Mouse (Mus musculus) layer of hippocampus, adult 9-11 months (tissue): Measurements from ENCODE around the gene Tut7.
A peak's percentile ranks its signal among the peaks of the same experiment; 100 is the strongest.
"Not testable (repeated sequence)": the region's sequence is repeated elsewhere in the genome, so short reads cannot be mapped to it uniquely, and the experiment has no call there.

Experiments
- DNase-seq: peaks from one replicate; pipeline ENCODE4 v3.0.0; 2022

Tut7 gene

DNA sequence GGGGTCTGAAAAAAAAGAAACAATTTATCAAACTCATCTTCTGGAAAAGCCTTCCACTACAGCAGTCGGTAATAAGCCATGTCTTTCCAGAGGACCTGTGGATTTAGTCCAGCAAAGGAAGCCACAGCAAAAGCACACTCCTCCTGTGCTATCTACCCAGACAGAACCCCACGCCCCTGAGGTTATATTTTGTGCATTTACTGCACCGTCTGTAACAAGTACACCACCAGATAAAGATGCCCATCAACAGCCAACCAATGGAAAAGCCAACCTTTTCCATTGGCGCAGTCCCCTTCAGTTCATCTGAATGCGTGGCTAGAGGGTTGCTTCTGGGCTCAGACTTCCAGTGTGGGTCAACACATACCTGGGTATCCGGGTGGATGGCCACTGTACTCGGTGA, 60.2 kb downstream of the Tut7 start:
- no peak for DNase-seq

GRCm38 (mm10) chr13:59756906-59757305, 66.0 kb downstream of the Tut7 start:
- no peak for DNase-seq

- DNase-seq: no peak
Observed at GRCm38 (mm10) chr13:59750310-59750709, 72.6 kb downstream of the Tut7 start.

DNA sequence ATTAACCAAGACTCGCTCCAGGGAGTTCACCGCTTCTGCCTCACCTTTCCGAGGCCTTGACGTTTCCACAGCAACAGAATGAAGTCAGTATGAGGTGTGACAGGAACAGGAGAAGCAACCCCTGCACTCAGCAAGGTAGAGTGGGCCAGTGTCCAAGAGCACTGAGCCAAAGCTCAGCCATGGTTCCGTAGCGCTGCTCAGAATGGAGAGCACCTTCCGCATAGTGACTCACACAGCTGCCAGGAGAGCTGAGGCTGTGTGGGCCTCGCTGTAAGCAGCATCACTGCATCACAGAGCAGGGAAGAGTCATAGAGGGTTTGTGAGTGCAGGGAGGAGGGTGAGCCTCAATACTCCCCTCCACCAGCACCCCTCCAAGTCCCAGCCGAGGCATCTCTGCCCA, 76.2 kb downstream of the Tut7 start, which contains the start of gene 1700014D04Rik:
TSS of gene 1700014D04Rik (minus strand) at position 42 of the 400 bp plus-strand sequence.
- peak; percentile 42 for DNase-seq

GRCm38 (mm10) chr13:59746164-59746563, 76.8 kb downstream of the Tut7 start:
- no peak for DNase-seq

DNA sequence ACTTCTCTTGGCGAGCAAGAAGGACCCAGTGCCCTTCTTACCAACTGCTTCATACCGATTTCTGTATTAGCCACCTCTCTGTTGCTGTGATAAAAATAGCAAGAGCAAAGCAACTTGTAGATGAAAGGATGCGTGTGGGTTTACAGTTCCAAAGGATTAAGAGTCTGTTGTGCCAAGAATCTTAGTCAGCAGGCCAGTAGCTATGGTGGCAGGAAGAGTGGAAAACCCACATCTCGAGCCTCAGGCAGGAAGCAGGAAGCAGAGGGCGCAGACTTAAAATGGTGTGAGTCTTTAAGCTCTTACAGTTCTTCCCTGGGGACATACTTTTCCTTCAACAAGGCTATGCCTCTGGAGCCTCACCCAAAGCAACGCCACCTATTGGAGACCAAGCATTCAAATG, 77.5 kb downstream of the Tut7 start:
- DNase-seq: no peak

- DNase-seq: no peak
Observed at GRCm38 (mm10) chr13:59741697-59742096, 81.2 kb downstream of the Tut7 start.

DNA sequence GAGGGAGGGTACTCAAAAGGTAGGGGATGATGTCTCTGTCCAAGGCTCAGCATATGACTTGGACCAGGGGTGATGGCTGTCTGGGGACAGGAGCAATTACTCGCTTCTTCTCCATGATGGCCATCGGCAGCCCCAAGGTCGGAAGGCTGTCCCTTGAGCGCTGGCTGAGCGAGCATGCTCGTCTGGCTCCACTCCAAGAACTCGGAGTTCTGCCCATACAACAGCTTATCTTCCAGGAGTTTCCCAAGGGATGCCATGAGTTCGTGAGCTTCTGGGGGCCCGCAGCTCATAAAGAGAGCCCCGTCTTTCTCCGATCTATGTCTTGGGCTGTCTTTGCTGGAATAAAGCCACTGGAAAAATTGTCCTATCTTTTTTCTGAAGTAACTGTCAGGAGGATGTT, 81.9 kb downstream of the Tut7 start:
- DNase-seq: no peak

GRCm38 (mm10) chr13:59739397-59739796, 83.5 kb downstream of the Tut7 start:
- DNase-seq: no peak

DNA sequence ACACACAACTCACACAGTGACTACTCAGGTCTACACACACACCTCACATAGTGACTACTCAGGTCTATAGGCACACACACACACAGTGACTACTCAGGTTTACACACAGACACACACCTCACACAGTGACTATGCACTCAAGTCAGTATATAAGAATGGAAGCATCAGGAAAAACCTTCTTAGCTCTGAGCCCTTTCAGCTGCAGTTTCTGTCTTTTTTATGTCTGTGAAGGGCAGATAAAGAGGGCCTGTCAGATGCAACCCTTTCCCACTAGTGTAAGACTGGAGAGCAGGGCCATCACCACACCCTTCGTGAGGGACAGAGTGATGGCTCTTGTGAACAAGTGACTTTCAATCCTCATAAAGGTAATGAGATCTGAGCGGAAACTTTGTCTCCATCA, 84.5 kb downstream of the Tut7 start:
- no peak for DNase-seq

DNA sequence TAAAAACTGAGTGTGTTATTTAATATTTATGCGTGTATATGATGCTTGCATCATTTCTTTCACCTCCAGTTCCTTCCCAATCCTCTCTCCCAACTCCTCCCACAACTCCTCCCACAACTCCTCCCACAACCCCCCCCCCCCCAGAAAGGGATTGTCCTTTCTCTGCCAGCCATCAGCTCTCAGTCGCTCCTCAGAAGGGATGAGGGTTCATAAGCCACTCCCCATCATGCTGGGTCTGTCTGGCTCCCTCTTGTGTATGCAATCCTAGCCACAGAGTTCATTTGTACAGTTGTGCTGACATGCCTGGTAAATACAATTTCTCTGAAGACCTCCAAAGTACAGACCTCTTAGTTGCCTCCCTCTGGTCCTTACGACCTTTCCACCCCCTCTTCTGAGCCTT, 87.8 kb downstream of the Tut7 start:
- no peak for DNase-seq

- not testable (repeated sequence) for DNase-seq
Observed at GRCm38 (mm10) chr13:59734347-59734746, 88.6 kb downstream of the Tut7 start.

DNA sequence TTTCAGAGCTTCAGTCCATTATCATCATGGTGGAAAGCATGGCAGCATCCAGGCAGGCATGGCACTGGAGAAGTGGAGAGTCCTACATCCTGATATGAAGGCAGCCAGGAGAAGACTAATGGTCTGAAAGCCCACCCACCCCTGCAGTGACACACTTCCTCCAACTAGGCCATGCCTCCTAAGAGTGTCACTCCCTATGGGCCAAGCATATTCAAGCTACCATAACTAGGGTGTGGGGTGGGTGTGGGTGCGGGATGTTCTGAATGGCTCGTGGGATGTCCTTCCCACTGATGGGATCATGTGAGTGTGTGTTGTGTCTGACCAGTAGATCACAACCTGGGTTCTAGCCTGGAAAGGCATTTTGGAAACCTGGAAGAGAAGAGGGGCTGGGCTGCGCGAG, 89.0 kb downstream of the Tut7 start:
- no peak for DNase-seq

DNA sequence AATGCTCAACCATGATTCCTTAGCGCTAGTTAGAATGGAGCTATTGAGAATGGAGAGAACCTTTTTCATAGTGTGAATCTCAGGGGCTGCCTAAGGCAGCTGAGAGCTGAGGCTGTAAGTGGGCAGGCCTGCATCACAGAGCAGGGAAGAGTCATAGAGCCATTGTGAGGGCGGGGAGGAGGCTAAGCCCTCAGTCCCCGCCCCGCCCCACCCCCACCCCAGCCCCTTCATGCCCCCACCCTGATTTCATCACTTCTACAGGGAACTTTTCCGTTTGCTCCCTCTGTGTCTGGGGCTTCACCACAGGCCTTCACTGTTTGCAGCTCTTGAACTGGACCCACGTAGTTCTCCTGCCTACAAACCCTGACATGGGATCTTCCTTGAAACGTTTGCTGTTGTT, 91.3 kb downstream of the Tut7 start, which contains the start of gene Spata31d1d:
TSS of gene Spata31d1d (minus strand) at position 101 of the 400 bp plus-strand sequence.
- no peak for DNase-seq

GRCm38 (mm10) chr13:59728378-59729093, 94.4 kb downstream of the Tut7 start:
- DNase-seq: peak; percentile 87

GRCm38 (mm10) chr13:59726139-59726867, 96.6 kb downstream of the Tut7 start:
- no peak for DNase-seq

GRCm38 (mm10) chr13:59722089-59722488, 100.9 kb downstream of the Tut7 start:
- not testable (repeated sequence) for DNase-seq
